Mouse (Mus musculus): ENCODE results near the gene Tagap1. TPM values are rescaled to one million over a fixed set of nuclear protein-coding genes. Genes with fewer than 3 reads are reported as not detected.
A peak's percentile ranks its signal among the peaks of the same experiment; 100 is the strongest.
"Not testable (repeated sequence)": the region's sequence is repeated elsewhere in the genome, so short reads cannot be mapped to it uniquely, and the experiment has no call there.

Tagap1 gene
- total RNA-seq (2021): 1 to 10 TPM; 7.7 to 8.1 TPM
- long read RNA-seq, experiment 1, partial matches to known transcripts: 22 of 26 reads
- long read RNA-seq, experiment 1, other reads (novel, unspliced or antisense): 4 of 26 reads
- long read RNA-seq, experiment 2, partial matches to known transcripts: 23 of 32 reads
- long read RNA-seq, experiment 2, other reads (novel, unspliced or antisense): 9 of 32 reads

DNA sequence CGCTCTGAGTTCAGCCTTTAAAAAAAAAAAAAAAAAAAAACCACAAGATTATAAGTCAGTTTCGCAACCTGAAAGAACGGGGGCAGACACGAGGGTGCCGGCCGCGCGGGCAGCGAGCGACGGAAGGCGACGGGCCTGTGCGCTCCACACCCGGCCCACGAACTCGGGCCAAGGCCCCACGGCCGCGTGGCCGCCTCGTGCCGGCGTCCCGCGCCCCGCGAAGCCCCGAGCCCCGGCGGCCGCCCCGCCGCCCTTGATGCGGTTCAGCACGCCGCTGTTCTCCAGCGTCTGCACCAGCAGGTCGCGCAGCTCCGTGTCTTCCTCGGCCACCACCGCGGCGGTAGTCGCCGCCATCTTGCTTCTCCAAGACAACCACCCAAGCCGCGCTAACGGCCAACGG, at the start of gene Tagap1:
TSS of gene Tagap1 (minus strand) at position 381 of the 400 bp plus-strand sequence.
- peak in 1 of 2 experiments; percentile 56 for DNase-seq
- intact Hi-C loops (cut with DNase I): not testable (repeated sequence)

DNA sequence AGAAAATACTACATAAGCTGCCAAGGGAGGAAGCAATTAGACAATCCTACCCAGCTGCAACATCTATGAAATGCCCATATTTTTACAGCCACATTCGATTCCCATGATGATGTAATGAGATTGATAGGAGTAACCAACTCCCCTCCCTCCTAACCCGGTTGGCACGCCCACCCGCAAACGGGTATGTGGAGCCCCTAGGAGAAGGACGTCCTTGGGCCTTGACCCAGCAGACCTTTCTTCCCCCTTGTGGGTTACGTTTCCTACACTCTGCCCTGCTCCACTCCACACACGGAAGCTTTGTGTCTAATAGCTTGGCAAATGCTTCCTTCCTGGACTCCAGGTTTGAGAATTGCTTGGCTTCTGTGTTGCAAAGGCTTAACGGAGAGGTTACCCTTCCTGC, 48.9 kb upstream of the Tagap1 start:
- intact Hi-C loops (cut with DNase I): not testable (repeated sequence)

DNA sequence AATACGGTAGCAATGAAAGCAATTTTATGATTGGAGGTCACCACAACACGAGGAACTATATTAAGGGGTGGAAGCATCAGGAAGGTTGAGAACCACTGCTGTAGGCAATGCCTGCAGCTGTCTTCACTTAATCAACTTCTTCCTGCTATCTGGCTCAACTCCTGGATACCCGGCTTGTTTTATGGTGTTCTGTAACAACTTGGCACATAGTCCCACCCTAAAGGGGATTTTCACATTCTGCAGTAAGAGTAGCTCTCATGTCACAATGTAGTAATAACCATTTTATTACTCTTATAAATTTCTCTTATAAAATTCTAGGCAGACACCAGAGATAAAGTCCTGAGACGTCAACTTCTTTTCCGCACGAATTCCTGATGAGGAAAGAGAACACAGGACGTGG, 48.5 kb upstream of the Tagap1 start:
- DNase-seq; intact Hi-C loops (cut with DNase I): not testable (repeated sequence)

More for the DNA sequence above, 48.9 kb upstream of the Tagap1 start:
- not testable (repeated sequence) for DNase-seq

DNA sequence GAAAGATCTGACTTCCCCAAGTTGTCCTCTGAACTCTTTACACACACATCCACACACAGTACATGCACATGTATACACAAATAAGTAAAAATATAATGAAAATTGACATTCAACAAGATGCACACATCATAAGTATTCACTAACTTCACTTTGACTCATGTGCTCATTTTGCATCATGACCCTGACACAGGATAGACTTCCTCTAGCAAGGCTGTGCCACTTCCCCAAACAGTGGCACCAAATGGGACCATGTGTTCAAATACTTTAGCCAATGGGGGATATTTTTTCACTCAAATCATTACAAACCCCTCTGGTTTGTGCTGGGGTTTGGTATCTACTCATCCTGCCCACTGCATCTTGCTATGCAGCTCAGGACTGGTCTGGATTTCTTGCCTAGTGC, 47.9 kb upstream of the Tagap1 start:
- intact Hi-C loops (cut with DNase I); DNase-seq: not testable (repeated sequence)

DNA sequence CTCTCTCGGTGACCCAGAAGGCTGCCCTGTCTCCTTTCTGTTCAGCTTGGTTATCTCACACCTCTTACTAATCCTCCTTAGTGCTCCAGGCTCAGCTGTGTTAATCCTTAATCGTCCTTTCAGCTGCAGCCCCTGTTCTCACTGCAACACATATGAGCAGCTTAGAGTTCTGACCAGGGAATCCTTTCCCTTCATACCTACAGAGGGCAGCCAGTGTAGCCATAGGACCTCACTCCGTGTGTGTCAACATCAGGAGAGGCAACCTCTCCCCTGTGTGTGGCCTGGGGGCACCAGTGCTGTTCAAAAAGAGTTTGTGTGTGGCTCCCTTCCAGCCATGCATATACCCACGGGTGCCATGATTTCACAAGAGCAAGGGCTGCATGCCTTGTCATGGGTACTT, 44.7 kb upstream of the Tagap1 start:
- intact Hi-C loops (cut with DNase I); DNase-seq: not testable (repeated sequence)

DNA sequence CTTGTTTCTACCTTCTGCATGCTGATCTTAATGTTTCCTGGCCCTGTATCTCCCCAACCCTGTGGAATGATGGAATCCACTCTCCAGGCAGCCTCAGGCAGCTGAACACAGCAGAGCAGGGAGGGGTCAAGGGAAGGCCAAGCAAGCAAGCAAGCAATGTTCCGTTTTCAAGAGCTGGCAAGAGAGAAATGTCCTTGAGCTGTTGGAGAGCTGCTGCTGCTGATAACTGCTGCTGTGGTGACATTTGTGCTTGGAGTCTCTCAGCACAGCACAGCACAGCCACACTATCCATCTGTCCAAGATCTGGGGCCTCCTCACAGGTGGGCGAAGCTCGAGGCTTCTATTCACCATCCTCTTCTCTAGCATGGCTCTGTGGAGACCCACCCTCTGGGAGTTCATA, 42.4 kb upstream of the Tagap1 start:
- DNase-seq; intact Hi-C loops (cut with DNase I): not testable (repeated sequence)

DNA sequence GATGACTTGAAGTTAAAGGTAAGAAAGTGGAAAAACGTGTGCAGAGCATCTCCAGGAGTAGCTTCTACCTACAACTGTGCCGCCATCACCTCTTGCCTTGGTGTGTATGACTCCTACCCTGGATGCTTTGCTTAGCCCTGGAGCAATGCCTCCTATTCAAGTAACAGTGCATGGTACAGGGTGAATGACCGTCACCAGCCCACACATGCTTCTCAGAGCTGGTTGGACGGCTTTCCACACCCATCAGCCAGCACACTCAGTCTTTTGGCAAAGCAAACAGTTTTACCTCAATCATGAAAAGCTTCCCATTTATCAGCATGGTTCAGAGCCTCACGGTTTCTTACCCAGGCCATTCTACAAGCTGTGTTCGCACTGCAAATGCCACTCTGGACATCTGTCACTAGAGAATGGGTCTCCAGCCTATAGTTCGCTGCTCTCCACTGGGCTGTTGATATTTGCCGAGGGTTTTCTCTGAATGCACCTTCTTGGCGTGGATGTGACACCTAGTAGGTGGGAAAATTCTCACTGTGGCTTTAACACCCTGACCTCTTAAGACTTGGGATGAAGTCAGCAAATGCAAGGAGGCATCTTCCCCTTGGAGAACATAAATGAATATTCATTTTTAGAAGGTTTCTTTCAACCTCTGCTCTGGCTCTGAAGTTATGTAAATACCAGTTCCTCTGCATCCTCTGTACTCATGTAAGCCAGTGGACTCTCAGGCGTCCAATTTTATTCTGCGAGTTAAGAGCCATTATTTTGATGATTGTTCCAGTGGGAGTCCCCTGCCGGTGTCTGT, 41.0 kb upstream of the Tagap1 start:
- DNase-seq; intact Hi-C loops (cut with DNase I): not testable (repeated sequence)

DNA sequence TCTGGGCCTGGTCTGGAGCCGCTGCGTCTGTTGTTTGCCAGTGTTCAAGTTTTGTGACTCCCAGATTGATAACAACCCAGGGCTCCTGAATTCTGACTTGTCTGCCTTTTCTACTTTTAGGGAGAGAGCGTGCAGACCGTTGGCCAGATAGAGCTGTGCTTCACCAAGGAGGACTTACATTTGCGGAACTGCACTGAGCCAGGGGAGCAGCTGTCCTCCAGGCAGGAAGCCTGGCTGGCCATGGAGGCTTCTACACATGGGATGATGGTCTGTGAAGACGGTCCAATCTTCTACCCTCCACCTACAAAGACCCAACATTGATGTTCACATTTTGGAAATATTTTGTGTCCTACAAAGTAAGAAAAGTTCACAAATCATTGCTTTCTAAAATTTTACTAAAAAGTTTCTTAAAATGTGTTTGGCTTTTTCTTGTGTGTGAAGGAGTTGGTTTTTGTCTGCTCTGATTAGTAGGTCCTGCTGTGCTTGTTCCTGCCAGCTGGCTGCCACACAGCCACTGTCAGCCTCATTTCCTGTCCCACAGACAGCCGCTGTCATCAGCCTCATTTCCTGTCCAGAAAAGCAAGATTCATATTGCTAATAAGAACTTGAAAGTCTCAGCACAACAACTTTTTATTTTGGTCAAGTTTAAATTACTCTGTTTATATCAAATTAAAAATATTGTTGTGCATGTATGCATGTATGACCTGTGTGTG, 37.0 kb upstream of the Tagap1 start:
- DNase-seq; intact Hi-C loops (cut with DNase I): not testable (repeated sequence)

DNA sequence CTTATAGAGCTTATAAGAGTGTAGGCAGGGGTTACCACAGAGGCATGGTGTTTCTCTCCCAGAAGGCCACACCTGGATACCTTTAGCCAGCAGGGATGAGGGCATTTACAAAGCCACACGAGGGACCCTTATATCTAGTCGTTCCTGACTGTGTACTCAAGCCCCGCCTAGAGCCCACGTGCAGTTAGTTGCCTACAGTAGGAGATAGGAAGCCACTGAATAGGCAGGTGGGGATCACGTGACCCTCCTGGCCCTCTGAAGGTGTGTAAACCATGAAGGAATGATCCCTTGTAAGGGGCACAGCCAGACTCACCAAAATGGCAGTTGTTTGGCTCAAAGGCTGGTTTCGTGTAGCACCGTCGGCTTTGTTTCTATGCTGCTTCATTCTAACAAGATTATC, 35.9 kb upstream of the Tagap1 start:
- DNase-seq; intact Hi-C loops (cut with DNase I): not testable (repeated sequence)

DNA sequence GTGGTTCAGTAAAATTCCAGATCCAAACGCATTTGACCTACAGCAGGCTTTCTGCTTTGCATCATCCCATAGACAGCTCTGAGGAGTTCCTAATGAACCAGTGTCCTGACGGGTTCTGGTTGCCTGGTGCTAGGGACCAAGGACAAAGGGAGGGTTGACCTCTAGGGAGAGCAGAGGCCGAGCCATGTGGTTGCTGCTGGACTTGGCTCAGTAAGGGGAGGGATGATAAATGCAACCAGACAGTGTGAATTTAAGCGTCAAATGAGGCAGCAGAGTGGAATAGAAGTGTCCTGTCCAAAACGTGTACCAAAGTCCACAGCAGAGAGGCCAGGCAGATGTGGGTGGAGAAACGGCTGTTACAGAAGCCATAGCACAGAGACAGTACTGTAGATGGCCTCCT, 34.5 kb upstream of the Tagap1 start:
- intact Hi-C loops (cut with DNase I); DNase-seq: not testable (repeated sequence)

DNA sequence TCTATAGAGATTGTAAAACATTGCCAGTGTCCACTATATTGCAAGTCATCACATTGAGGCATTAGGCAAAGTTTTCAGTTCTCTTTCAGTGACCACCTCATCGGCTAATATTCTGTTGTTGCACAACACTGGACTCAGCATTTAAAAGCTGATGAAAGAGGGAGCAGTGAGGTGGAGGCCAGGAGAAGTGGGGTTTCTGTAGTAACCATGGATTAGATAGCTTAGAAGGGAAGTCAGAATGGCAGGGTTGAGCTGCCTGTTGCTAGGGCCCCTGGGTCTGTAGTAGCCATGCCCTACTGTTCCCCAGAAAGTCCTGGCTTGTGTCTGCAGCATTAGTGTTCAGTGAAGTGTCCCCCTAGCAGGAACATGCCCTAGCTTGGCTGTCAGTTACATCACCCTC, 25.2 kb upstream of the Tagap1 start:
- intact Hi-C loops (cut with DNase I); DNase-seq: not testable (repeated sequence)

DNA sequence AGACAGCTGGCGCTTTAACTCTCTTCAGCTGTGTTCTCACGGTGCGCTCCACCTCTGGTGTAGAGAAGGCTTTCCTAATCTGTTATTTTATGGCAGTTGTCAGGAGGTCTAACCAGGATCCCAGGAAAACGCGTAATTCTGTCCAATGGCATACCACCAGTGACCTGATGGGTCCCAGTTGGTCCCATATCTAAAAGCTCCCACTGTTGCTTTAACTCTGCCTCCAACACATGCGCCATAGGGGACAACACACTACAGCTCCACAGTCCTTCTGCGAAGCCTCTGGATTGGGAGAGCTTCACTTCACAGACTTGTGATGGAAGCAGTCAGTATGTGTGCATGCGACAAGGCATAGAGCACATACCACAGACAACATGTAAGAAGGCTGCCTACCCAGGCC, 19.2 kb upstream of the Tagap1 start:
- DNase-seq; intact Hi-C loops (cut with DNase I): not testable (repeated sequence)

DNA sequence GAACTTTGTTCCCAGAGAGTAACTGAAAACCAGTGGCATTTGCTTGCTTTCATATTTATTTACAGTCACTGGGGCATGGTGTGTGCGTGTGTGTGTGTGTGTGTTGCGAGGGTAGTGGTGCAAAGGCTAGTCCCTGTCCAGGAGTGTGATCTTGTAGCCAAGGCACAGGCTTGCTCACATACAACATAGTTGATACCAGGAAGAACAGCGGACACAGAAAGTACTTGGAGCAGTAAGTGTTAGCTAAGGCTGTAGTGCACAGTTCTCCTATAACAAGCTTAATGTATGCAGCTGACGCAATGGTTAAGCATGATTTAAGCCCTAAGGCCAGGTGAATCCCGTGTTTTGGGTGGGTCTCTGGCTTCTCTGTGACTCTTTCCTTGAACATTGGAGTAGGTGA, 18.4 kb upstream of the Tagap1 start:
- DNase-seq; intact Hi-C loops (cut with DNase I): not testable (repeated sequence)

DNA sequence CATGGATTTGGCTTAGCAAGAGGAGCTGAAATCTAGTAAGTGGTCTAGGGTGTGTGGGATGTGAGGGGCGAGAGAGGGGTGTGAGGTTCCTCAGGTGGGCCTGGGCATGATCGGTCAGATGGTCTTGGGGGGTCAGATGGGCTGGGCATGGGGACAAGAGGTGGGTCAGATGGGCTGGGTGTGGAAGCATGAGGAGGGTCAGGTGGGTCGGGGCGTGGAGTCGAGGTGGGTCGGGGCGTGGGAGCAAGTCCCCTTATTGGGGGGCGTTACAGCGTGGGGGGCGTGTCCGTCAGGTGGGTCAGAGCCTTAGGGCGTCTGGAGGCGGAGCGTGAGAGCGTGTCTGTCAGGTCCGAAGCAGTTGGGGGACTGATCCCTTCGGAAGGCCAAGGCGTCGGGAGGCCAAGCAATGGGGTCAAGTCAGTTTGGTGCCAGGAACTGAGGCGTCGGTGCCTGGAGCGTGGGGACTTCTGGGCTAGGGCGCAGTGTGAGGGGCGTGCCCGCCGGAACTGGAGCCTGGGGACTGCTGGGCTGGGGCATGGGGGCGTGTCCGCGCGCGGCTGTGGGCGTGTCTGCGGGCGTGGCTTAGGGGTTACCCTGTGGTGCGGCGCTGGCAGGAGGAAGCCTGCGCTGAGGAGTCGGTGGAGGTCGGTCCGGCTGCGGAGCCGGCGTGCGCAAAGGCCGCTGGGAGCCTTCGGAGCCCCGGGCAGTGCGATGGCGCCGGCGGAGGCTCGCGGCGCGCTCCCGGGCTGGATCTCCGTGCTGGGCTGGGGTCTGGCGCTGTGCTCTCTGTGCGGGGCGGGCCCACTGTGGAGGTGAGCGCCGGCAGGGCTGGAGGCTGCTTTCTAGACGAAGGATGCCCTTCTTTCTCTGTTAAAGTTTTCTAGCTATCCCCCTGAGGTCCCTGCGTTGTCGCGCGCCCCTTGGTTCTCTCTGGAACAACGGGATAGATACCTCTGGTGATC, 17.6 kb upstream of the Tagap1 start, which contains the start of gene Gm49721:
TSS of gene Gm49721 (plus strand) at position 618 of the 962 bp plus-strand sequence.
- intact Hi-C loops (cut with DNase I): not testable (repeated sequence)
- peak; percentile 70 to 75 for DNase-seq

DNA sequence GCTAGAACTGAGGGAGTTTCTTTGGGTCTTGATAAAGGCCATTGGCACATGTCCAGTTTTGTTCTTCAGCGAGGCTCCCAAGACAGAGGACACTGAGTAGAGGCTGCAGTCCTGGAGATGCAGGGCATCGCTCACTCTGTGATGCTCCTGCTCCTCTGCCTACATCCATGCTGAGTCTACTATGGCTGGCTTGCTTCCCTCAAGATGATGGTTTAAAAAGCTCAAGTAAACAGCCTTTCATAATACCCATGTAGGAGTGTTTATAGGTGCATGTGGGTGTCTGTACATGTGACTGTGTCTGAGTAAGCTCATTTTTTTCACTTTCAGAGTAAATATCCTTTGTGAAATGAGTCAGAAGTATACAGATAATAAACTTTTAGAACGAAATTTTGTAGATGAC, 14.0 kb upstream of the Tagap1 start:
- DNase-seq; intact Hi-C loops (cut with DNase I): not testable (repeated sequence)

DNA sequence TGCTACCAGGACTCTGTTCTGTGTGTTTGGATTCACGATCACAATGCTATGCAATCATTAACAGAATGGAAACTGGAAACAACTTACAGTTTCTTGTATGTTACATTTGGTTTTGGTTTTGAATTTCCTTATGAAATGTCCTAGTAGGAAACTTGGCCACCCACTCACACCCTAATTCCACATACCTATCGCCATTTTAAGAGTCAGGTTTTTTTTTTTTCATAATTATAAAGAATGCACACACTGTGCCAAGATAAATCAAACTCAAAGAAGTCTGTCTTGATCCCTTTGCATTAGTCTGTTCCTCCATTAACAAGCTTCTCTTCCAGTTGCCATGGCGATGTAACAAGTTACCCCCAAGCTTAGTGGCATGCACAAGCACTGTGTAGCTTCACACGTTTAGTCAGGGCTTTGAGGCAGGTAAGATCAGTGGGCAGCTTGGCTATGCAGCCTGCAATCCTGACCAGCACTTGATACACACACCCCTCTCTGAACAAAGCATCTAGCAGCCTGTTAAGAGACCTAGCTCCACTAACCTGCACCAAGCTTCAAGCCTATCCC, 12.0 kb upstream of the Tagap1 start:
- intact Hi-C loops (cut with DNase I); DNase-seq: not testable (repeated sequence)

DNA sequence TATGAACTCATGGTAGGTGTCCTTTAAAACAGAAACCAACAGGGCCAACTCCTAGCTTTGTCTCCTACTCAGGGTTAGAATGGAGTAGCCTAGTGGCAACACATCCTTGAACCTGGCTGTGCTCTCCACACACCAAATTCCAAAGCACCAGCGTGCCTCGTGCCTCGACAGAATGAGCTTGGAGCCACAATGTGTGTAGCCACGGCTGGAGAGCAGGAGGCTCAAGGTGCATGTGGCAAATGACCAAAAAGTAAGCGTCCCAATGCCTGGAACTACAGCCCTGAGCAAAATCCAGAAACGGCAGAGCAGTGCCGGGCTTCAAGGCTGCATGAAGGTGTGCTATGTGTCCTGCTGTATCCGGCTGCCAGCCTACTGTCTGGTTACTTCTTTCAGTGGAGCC, 10.3 kb upstream of the Tagap1 start:
- intact Hi-C loops (cut with DNase I): not testable (repeated sequence)

DNA sequence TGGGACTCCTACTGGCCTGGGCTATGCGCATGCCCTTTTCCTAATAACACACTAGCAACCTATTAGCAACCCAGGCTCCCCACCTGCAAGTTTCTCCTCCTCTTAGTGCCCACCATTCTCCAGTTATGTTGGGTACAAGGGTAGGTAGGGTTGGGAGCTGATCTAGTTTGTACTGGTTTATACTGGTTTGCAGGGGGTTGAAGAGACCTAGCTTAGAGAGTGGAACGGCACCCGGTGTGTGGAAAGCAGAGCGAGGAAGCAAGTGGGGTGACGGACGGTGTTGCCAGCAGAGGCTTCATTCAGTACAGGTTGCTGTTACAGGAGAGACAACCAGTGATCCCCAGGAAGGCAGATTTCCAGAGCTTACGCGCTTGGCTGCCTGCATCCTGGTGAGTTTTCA, 9.4 kb upstream of the Tagap1 start, which contains the start of gene Rnaset2b:
TSS of gene Rnaset2b (plus strand) at position 301 of the 400 bp plus-strand sequence.
- DNase-seq; intact Hi-C loops (cut with DNase I): not testable (repeated sequence)

More for the DNA sequence above, 10.3 kb upstream of the Tagap1 start:
- DNase-seq: not testable (repeated sequence)

DNA sequence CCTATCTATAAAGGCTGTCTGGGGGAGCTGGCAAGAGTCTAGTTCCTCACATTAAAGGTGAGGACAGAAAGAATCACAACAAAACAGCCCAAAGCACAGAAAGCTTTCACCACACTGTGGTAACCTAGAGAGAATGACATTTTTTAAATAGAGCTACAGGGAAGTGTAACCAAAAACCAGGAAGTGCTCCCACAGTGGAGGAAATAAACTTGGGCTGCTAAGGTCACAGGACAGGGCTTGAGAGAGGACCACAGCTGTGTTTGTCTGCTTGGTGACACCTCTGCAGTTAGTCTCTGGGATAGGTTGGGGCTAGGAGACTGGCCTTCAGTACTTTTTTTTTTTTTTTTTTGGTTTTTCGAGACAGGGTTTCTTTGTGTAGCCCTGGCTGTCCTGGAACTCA, 6.7 kb upstream of the Tagap1 start:
- intact Hi-C loops (cut with DNase I); DNase-seq: not testable (repeated sequence)

Measured in heart, postnatal 14 days (tissue).